Mouse (Mus musculus): ENCODE data around the gene Egfl7.

DNA sequence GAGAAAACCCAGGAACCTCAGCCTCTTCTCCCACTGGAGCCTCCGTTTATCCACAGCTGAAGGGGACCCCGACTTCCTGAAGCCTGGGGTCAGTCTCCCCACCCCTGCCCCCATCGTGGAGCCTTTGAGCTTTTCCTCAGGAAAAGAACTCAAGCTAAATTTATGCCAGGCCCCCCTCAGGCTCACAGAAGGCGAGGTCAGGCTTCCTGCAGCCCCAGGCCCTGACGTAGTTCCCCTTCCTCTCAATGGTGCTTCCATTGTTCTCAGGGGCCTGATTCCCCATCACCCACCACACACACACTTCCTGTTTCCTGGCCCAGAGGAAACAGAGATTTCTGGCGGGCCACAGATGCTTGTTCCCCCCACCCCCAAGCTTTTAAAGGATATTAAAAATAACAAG is 1.4 kb upstream of the Egfl7 start:
- TF ChIP-seq CTCF (IDR thresholded peaks at IDR 0.05; ENCODE audit: extremely low read depth, insufficient read depth, insufficient read length, insufficient replicate concordance): no peak
- TF ChIP-seq POLR2A (IDR thresholded peaks at IDR 0.05; ENCODE audit: low read depth, low read length): no peak
